Mouse (Mus musculus) liver, embryonic 14.5 days (tissue): Measurements from ENCODE around the gene Ppm1n.

ENCODE experiments used
- CTCF ChIP-seq: IDR thresholded peaks from 2 replicates; pipeline ENCODE4 v1.5.1; 2016; ENCODE audit warnings: antibody characterized with exemption, low read depth, control low read depth
- EP300 ChIP-seq: IDR thresholded peaks from 2 replicates; pipeline ENCODE4 v1.6.1; 2016; ENCODE audit warnings: antibody characterized with exemption, low read depth

DNA sequence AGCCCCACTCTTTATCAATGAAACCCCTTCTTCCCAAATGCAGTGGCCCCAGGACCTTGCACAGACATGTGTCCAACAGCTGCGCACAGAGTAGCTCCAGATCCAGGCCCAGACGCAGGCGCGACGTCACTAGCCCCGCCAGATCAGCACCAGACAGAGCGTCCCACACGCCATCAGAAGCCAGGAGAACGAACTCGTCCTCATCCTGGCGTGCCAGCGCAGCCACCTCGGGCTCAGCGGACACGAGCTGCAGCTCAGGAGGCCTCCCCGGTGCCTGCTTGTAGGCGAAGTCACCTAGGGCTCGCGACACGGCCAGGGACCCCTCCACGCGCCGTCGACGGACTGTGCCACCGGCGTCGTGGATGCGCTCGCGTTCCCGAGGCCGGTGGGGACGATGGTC is 812 bp downstream of the Ppm1n start:
- TF ChIP-seq EP300 (no peak), CTCF (no peak)
